ENCODE assay signal across 21 mouse cellular contexts in the genomic region with DNA sequence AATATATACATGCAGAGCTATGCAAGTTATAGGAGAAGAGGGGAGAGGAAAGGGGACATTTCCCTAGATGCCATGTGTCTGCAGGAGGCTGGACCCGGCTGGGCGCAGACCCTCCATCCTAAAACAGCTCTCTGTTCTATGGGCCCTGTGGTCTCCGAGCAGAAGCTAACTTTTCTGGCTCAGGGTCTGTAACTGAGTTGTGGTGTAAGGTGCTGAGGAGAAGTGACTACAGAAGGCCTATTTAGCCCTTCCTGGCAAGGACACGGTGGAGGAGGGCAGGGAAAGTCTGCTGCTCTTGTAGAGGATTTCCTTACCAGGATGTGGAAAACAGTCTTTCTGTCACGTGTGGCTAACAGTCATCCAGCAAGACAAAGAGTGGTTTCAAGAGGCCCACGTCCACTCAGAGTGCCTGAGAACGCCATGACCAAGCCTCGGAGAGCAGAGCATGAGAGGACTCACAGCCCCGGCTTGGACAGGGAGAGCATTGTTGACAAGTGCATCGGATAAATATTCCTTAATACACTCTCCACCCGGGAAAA.
DNase-seq lines count a peak whose midpoint lies in the region; ATAC-seq and TF ChIP-seq lines count a peak whose summit lies in the region.
"Had no signal": no experiment of that assay in that cellular context is flagged by ENCODE, and none has a peak within 500 bp of the region (broad histone marks: within the 10 kb centered on the region; RNA-seq: fewer than 3 reads in every experiment).

No protein-coding gene starts in this region.

- H3K27ac ChIP-seq in embryonic facial prominence, embryonic 14.5 days (replicated peaks; ENCODE audit: low read depth, low read length): 0 out of 2 replicates have a peak overlapping the region, but pooled peaks have one; percentile 33
- no peak overlapping the region for H3K27ac ChIP-seq in liver, embryonic 12.5 days
- H3K27ac ChIP-seq in midbrain, embryonic 11.5 days (ENCODE audit: low read depth, low read length): no peak overlapping the region
- H3K27ac ChIP-seq: embryonic facial prominence, embryonic 15.5 days; forebrain, embryonic 12.5 days; heart, embryonic 10.5 days; hindbrain, embryonic 12.5 days had no signal

- no peak for TF ChIP-seq CTCF in lung, adult 2 months (IDR thresholded peaks at IDR 0.05; ENCODE audit: insufficient read depth, low read length)

- H3K27me3 ChIP-seq in embryonic facial prominence, embryonic 14.5 days (replicated peaks; ENCODE audit: control insufficient read depth, insufficient read depth, low read length): no peaks in the 10 kb centered on the region
- H3K27me3 ChIP-seq in liver, embryonic 12.5 days (replicated peaks): peaks cover 32% of the 10 kb centered on the region
- H3K27me3 ChIP-seq in midbrain, embryonic 11.5 days (ENCODE audit: control insufficient read depth, insufficient read depth, low read length): no peaks in the 10 kb centered on the region
- H3K27me3 ChIP-seq: forebrain, embryonic 12.5 days; hindbrain, embryonic 12.5 days had no signal

- ATAC-seq in embryonic facial prominence, embryonic 14.5 days (ENCODE audit: low read depth): peak; percentile 72
- ATAC-seq in liver, embryonic 12.5 days: no peak
- ATAC-seq in midbrain, embryonic 11.5 days (ENCODE audit: low FRiP score): no peak
- ATAC-seq: forebrain, embryonic 16.5 days; hindbrain, embryonic 16.5 days had no signal

- H3K36me3 ChIP-seq in embryonic facial prominence, embryonic 14.5 days (ENCODE audit: control insufficient read depth, insufficient read depth, low read length): no peaks in the 10 kb centered on the region
- no peaks in the 10 kb centered on the region for H3K36me3 ChIP-seq in liver, embryonic 12.5 days
- no peaks in the 10 kb centered on the region for H3K36me3 ChIP-seq in midbrain, embryonic 11.5 days (ENCODE audit: control insufficient read depth, insufficient read depth, low read length)
- H3K36me3 ChIP-seq: embryonic facial prominence, embryonic 15.5 days; forebrain, embryonic 12.5 days; heart, embryonic 10.5 days; hindbrain, embryonic 12.5 days had no signal

- no peak overlapping the region for H3K9ac ChIP-seq in embryonic facial prominence, embryonic 14.5 days (ENCODE audit: low read depth, low read length)
- H3K9ac ChIP-seq in liver, embryonic 12.5 days: no peak overlapping the region
- no peak overlapping the region for H3K9ac ChIP-seq in midbrain, embryonic 11.5 days (ENCODE audit: low read length)
- H3K9ac ChIP-seq: embryonic facial prominence, embryonic 15.5 days; forebrain, embryonic 12.5 days; hindbrain, embryonic 12.5 days had no signal

- 0 out of 2 replicates have a peak, but pooled peaks cover 3% of the 10 kb centered on the region for H3K9me3 ChIP-seq in embryonic facial prominence, embryonic 14.5 days (ENCODE audit: control insufficient read depth, low read length)
- no peaks in the 10 kb centered on the region for H3K9me3 ChIP-seq in liver, embryonic 12.5 days (replicated peaks)
- no peaks in the 10 kb centered on the region for H3K9me3 ChIP-seq in midbrain, embryonic 11.5 days (ENCODE audit: control insufficient read depth, low read length)
- H3K9me3 ChIP-seq: embryonic facial prominence, embryonic 15.5 days; forebrain, embryonic 12.5 days; heart, embryonic 10.5 days; hindbrain, embryonic 12.5 days had no signal

- DNase-seq in lung, adult 18-20 months: peak; percentile 9 to 35
- DNase-seq in lung, adult 2 months: no peak
- peak; percentile 51 for DNase-seq in embryonic facial prominence, embryonic 14.5 days (ENCODE audit: low spot score)
- peak; percentile 7 for DNase-seq in lung, postnatal 14 days
- DNase-seq in midbrain, embryonic 11.5 days (ENCODE audit: low spot score, missing footprints): no peak
- DNase-seq: adrenal gland, adult 2 months; adrenal gland, postnatal 25 days; cerebellum, adult 9-10 months; cerebellum, postnatal 25 days; gastrocnemius, postnatal 10 days; heart, adult 18-20 months; heart, postnatal 10 days; heart, postnatal 4 days had no signal

- H3K4me2 ChIP-seq in embryonic facial prominence, embryonic 14.5 days (ENCODE audit: low read depth, low read length): no peak overlapping the region
- H3K4me2 ChIP-seq in liver, embryonic 12.5 days: no peak overlapping the region
- H3K4me2 ChIP-seq in midbrain, embryonic 11.5 days: no peak overlapping the region
- H3K4me2 ChIP-seq: embryonic facial prominence, embryonic 15.5 days; forebrain, embryonic 12.5 days; hindbrain, embryonic 12.5 days had no signal

- 66% methylated on average over 11 of the region's 11 CpGs for WGBS in lung, adult 2 months
- 63% methylated on average over 11 of the region's 11 CpGs for WGBS in embryonic facial prominence, embryonic 14.5 days
- 64% methylated on average over 11 of the region's 11 CpGs for WGBS in liver, embryonic 12.5 days (ENCODE audit: insufficient replicate concordance)
- 86% methylated on average over 11 of the region's 11 CpGs for WGBS in midbrain, embryonic 11.5 days

- TF ChIP-seq POLR2A in lung, adult 2 months (IDR thresholded peaks at IDR 0.05; ENCODE audit: borderline replicate concordance, extremely low read depth, low read depth, low read length): no peak

- H3K4me1 ChIP-seq in lung, adult 2 months (ENCODE audit: control insufficient read depth, insufficient read depth, low read length): no peaks in the 10 kb centered on the region
- 0 out of 2 replicates have a peak, but pooled peaks cover under 1% of the 10 kb centered on the region for H3K4me1 ChIP-seq in embryonic facial prominence, embryonic 14.5 days (ENCODE audit: control insufficient read depth, insufficient read depth, low read length)
- H3K4me1 ChIP-seq in liver, embryonic 12.5 days: no peaks in the 10 kb centered on the region
- no peaks in the 10 kb centered on the region for H3K4me1 ChIP-seq in midbrain, embryonic 11.5 days (ENCODE audit: control insufficient read depth, insufficient read depth, low read length)
- H3K4me1 ChIP-seq: embryonic facial prominence, embryonic 15.5 days; forebrain, embryonic 12.5 days; hindbrain, embryonic 12.5 days had no signal

- H3K4me3 ChIP-seq in lung, adult 2 months (replicated peaks; ENCODE audit: extremely low read depth, low read depth, low read length): no peak overlapping the region
- H3K4me3 ChIP-seq in embryonic facial prominence, embryonic 14.5 days (ENCODE audit: low read depth, low read length): no peak overlapping the region
- no peak overlapping the region for H3K4me3 ChIP-seq in liver, embryonic 12.5 days
- H3K4me3 ChIP-seq in midbrain, embryonic 11.5 days (ENCODE audit: low read depth, low read length): no peak overlapping the region
- H3K4me3 ChIP-seq: embryonic facial prominence, embryonic 15.5 days; erythroblast, embryonic 14.5 days; forebrain, embryonic 12.5 days; heart, embryonic 10.5 days; hindbrain, embryonic 12.5 days had no signal

Comparison
In these comparisons a context has a peak if more than half of its experiments do, and no peak if none do; other contexts are left out.
1. DNase-seq: peak in lung, adult 18-20 months (2 of 2), embryonic facial prominence, embryonic 14.5 days (single experiment) and lung, postnatal 14 days (single experiment); none in lung, adult 2 months (single experiment) and midbrain, embryonic 11.5 days (single experiment).